Mouse (Mus musculus) heart, postnatal 0 days (tissue): ENCODE measurements around the gene Atxn7.

Source experiments
- CTCF ChIP-seq: IDR thresholded peaks from 2 replicates; pipeline ENCODE4 v1.5.1; 2016; ENCODE audit warnings: antibody characterized with exemption, control low read depth, low read depth
- EP300 ChIP-seq: IDR thresholded peaks from 2 replicates; pipeline ENCODE4 v1.6.1; 2016; ENCODE audit warnings: antibody characterized with exemption, low read depth

- no peak for TF ChIP-seq CTCF
- TF ChIP-seq EP300, result no peak
Measured at GRCm38 (mm10) chr14:13917208-13917607, 44.0 kb upstream of the Atxn7 start.
